Mouse (Mus musculus) megakaryocyte, embryonic 14.5 days (primary cell): ENCODE results near the gene Spcs2. TPM values are rescaled to one million over a fixed set of nuclear protein-coding genes. Genes with fewer than 3 reads are reported as not detected.

Experiments
- H3K27me3 ChIP-seq: replicated peaks from 2 replicates; pipeline ENCODE3; 2012; ENCODE audit warnings: inconsistent platforms
- H3K36me3 ChIP-seq: replicated peaks from 2 replicates; pipeline ENCODE3; 2012; ENCODE audit warnings: low read length, inconsistent platforms, mixed read lengths
- H3K4me1 ChIP-seq: 2 replicates; pipeline ENCODE4 v1.6.1; 2012; ENCODE audit warnings: inconsistent platforms
- H3K4me3 ChIP-seq: replicated peaks from 2 replicates; pipeline ENCODE3; 2012; ENCODE audit warnings: moderate library complexity, mild to moderate bottlenecking, inconsistent platforms
- H3K9me3 ChIP-seq: 2 replicates; pipeline ENCODE4 v1.6.1; 2012; ENCODE audit warnings: inconsistent platforms
- FLI1 ChIP-seq: IDR thresholded peaks from 2 replicates; pipeline ENCODE4 v1.6.1; 2012; ENCODE audit warnings: low read length, inconsistent platforms, mixed read lengths
- GATA1 ChIP-seq: IDR thresholded peaks from 3 replicates; pipeline ENCODE4 v1.6.1; 2012; ENCODE audit warnings: mixed read lengths, low read length, inconsistent platforms, borderline replicate concordance
- polyA plus RNA-seq: library from polyadenylated mRNA; stranded (reverse); fragments of >175 nt; gene quantifications from 2 replicates; pipeline ENCODE4 v1.2.3, GENCODE M21; 2012; ENCODE audit warnings: low replicate concordance; ENCODE audit not compliant: insufficient read depth

The Spcs2 gene
- polyA plus RNA-seq, 1 experiment: 108 TPM

- Histone ChIP-seq H3K4me1 (no peaks in the 10 kb centered on the region), H3K36me3 (no peaks in the 10 kb centered on the region), H3K27me3 (peaks cover 30% of the 10 kb centered on the region), H3K4me3 (no peak overlapping the region), H3K9me3 (peaks cover 14% of the 10 kb centered on the region)
- no peak for TF ChIP-seq FLI1
These were observed 74.7 kb downstream of the Spcs2 start for GRCm38 (mm10) chr7:99788563-99788962.

- no peak for TF ChIP-seq GATA1
- TF ChIP-seq FLI1: no peak
- Histone ChIP-seq H3K36me3 (no peaks in the 10 kb centered on the region), H3K4me1 (no peaks in the 10 kb centered on the region), H3K4me3 (no peak overlapping the region), H3K27me3 (peaks cover 30% of the 10 kb centered on the region), H3K9me3 (peaks cover 14% of the 10 kb centered on the region)
These were observed 75.3 kb downstream of the Spcs2 start for GRCm38 (mm10) chr7:99787935-99788334.

Other genes with a start within 250 kb of the Spcs2 start
- gene Tpbgl, start 236.4 kb downstream of the Spcs2 start, polyA plus RNA-seq: 0.04 TPM in 1 of 2 replicates, not detected in the other
- 4.3 TPM in 1 of 2 replicates, not detected in the other for gene Slco2b1, start 152.1 kb downstream of the Spcs2 start, polyA plus RNA-seq
- not detected in 2 replicates for gene Olfr520, start 133.2 kb downstream of the Spcs2 start, polyA plus RNA-seq
- not detected in 2 replicates for gene Olfr521, start 100.0 kb downstream of the Spcs2 start, polyA plus RNA-seq
- 0.49 and 0.83 TPM in 2 replicates for gene Neu3, start 35.0 kb downstream of the Spcs2 start, polyA plus RNA-seq
- 0.08 TPM in 1 of 2 replicates, not detected in the other for gene Xrra1, start 4.3 kb downstream of the Spcs2 start, polyA plus RNA-seq
- 0.82 and 0.87 TPM in 2 replicates for gene Rnf169, start 117.0 kb upstream of the Spcs2 start, polyA plus RNA-seq
- 0.15 TPM in 1 of 2 replicates, not detected in the other for gene Chrdl2, start 142.7 kb upstream of the Spcs2 start, polyA plus RNA-seq